Mouse (Mus musculus): ENCODE data around the gene Med12l.

- TF ChIP-seq POLR2A (IDR thresholded peaks at IDR 0.05; ENCODE audit: insufficient read depth, low read depth, low read length) (no peak), EP300 (IDR thresholded peaks at IDR 0.05; ENCODE audit: insufficient read depth, low read depth, low read length) (no peak), CTCF (IDR thresholded peaks at IDR 0.05) (no peak)
Measured at GRCm38 (mm10) chr3:59176871-59177270, 171.2 kb downstream of the Med12l start.

Data from heart, adult 2 months (tissue).